Mouse (Mus musculus) lung, postnatal 0 days (tissue): ENCODE measurements around the gene Mylpf. TPM values are rescaled to one million over a fixed set of nuclear protein-coding genes. Genes with fewer than 3 reads are reported as not detected.

ENCODE experiments used
- ATAC-seq: fragments of 200-750 bp; cut with Nextera tagmentation; 2 replicates; pipeline ENCODE4 v1.8.0; 2017; ENCODE audit warnings: moderate library complexity
- DNase-seq: peaks from one replicate; pipeline ENCODE4 v3.0.0-alpha.2; 2016; ENCODE audit warnings: low spot score
- H3K27ac ChIP-seq: fragments of 300-500 bp; sonication (generic); 2 replicates; pipeline ENCODE4 v1.5.1; 2014; ENCODE audit warnings: antibody characterized with exemption, mild to moderate bottlenecking, low read length, mixed read lengths
- H3K27me3 ChIP-seq: fragments of 300-500 bp; sonication (generic); replicated peaks from 2 replicates; pipeline ENCODE4 v1.6.1; 2014; ENCODE audit warnings: low read length, mixed read lengths; ENCODE audit not compliant: insufficient read depth
- H3K36me3 ChIP-seq: fragments of 300-500 bp; sonication (generic); 2 replicates; pipeline ENCODE4 v1.6.1; 2014; ENCODE audit warnings: low read length, mixed read lengths; ENCODE audit not compliant: insufficient read depth
- H3K4me1 ChIP-seq: fragments of 300-500 bp; sonication (generic); 2 replicates; pipeline ENCODE4 v1.6.1; 2014; ENCODE audit warnings: antibody characterized with exemption, low read depth, low read length, mixed read lengths; ENCODE audit not compliant: insufficient read depth
- H3K4me2 ChIP-seq: fragments of 300-500 bp; sonication (generic); replicated peaks from 2 replicates; pipeline ENCODE4 v1.6.1; 2014; ENCODE audit warnings: low read depth, mild to moderate bottlenecking, low read length, moderate library complexity, mixed read lengths
- H3K4me3 ChIP-seq: fragments of 300-500 bp; sonication (generic); 2 replicates; pipeline ENCODE4 v1.5.1; 2014; ENCODE audit warnings: low read depth, low read length
- H3K9ac ChIP-seq: fragments of 300-500 bp; sonication (generic); replicated peaks from 2 replicates; pipeline ENCODE4 v1.6.1; 2014; ENCODE audit warnings: low read depth, mild to moderate bottlenecking
- H3K9me3 ChIP-seq: fragments of 300-500 bp; sonication (generic); 2 replicates; pipeline ENCODE4 v1.6.1; 2016; ENCODE audit warnings: low read length, mixed read lengths
- CTCF ChIP-seq: IDR thresholded peaks from 2 replicates; pipeline ENCODE4 v1.5.1; 2016; ENCODE audit warnings: antibody characterized with exemption, mild to moderate bottlenecking
- EP300 ChIP-seq: IDR thresholded peaks from 2 replicates; pipeline ENCODE4 v1.6.1; 2016; ENCODE audit warnings: antibody characterized with exemption, mild to moderate bottlenecking, control low read depth
- WGBS: fragments of 180-500 bp; shearing (Covaris S2); extraction: QIAGEN DNeasy Blood & Tissue Kit; methylation state at CpG from one replicate; pipeline ENCODE4 v1.1.7; 2014; 5-methylcytosine and 5-hydroxymethylcytosine counted together
- polyA plus RNA-seq: library from polyadenylated mRNA; unstranded; fragments of >200 nt; fragmentation: Nextera tagmentation; extraction: Ambion mirVana; gene quantifications from 2 replicates; pipeline ENCODE4 v1.2.1, GENCODE M21; 2015

Gene Mylpf
- polyA plus RNA-seq, 1 experiment from 2014 or later = 6.4 TPM

DNA sequence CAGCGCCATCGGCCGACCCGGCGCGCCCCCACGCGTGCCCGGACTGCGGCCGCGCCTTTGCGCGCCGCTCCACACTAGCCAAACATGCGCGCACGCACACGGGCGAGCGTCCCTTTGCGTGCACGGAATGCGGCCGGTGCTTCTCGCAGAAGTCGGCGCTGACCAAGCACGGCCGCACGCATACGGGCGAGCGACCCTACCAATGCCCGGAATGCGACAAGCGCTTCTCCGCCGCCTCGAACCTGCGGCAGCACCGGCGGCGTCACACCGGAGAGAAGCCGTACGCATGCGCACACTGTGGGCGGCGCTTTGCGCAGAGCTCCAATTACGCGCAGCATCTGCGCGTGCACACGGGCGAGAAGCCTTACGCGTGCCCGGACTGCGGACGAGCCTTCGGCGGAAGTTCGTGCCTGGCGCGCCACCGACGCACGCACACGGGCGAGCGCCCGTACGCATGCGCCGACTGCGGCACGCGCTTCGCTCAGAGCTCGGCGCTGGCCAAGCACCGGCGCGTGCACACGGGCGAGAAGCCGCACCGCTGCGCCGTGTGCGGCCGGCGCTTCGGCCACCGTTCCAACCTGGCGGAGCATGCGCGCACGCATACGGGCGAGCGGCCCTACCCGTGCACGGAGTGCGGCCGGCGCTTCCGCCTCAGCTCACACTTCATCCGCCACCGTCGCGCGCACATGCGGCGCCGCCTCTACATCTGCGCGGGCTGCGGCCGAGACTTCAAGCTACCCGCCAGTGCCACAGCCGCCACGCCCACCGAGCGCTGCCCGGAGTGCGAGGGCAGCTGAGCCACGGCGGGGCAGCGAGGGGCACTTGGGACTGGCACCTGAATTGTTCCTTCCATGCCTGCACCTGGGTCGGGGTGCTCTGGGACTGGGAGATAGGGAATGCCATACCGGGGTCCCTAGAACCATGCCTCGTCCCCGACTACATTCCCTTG is 45.4 kb downstream of the Mylpf start:
- TF ChIP-seq CTCF (peak; percentile 15), EP300 (no peak)
- DNase-seq = peak; percentile 98
- H3K36me3 ChIP-seq = peaks cover 4% of the 10 kb centered on the region; the same call in 1 of the 2 replicates
- no peaks in the 10 kb centered on the region for H3K9me3 ChIP-seq
- peaks cover 4% of the 10 kb centered on the region; the same call in 1 of the 2 replicates for H3K4me1 ChIP-seq
- H3K4me2 ChIP-seq = peak overlapping the region; percentile 87
- ATAC-seq = peak; percentile 94
- H3K27me3 ChIP-seq = no peaks in the 10 kb centered on the region
- H3K9ac ChIP-seq = peak overlapping the region; percentile 55
- H3K4me3 ChIP-seq = peak overlapping the region; percentile 62
- WGBS = under 1% methylated on average over 134 of the region's 136 CpGs
- peak overlapping the region; percentile 81 for H3K27ac ChIP-seq

DNA sequence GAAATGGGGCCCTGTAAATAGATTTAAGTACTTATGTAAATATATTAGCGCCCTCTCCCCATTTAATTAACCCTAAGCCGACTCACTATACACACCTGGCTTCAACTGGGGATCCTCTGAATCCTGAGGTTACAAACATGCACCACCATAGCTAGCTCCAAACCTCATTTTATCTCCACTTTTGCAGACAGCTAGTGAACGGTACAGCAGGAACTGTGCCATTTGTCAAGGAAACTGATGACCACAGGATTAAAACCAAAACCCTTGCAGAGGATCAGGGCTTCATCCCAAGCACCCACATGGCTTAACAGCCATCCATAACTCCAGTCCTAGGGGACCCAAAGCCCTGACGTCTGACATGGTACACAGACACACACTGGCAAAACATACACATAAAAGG is 46.3 kb downstream of the Mylpf start:
- Histone ChIP-seq H3K9me3 (no peaks in the 10 kb centered on the region), H3K4me3 (no peak overlapping the region; the same call in 1 of the 2 replicates), H3K36me3 (no peaks in the 10 kb centered on the region), H3K9ac (no peak overlapping the region), H3K4me2 (peak overlapping the region; percentile 87), H3K27me3 (no peaks in the 10 kb centered on the region), H3K4me1 (peaks cover 5% of the 10 kb centered on the region; the same call in 1 of the 2 replicates), H3K27ac (no peak overlapping the region)
- no peak for ATAC-seq
- DNase-seq = no peak
- TF ChIP-seq EP300 (no peak), CTCF (no peak)
- whole genome bisulfite sequencing = 16% methylated on average over 4 of the region's 4 CpGs

DNA sequence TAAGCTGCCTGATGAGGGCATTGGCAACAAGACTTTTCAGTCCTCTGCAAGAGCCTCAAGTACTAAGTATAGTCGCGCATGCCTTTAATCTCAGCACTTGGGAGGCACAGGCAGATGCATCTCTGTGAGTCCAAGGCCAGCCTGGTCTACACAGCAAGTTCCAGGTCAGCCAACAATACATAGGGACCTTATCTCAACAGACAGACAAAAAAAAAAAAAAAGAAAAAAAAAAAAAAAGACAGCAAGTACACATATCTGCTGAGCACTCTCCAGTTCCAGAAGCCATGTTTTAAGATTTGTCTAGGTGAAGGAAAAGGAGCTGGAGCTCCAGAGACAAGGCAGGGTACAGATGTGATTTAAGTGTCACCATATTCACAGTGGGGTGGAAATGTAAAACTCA is 47.3 kb downstream of the Mylpf start:
- no peaks in the 10 kb centered on the region for H3K36me3 ChIP-seq
- TF ChIP-seq EP300 = no peak
- TF ChIP-seq CTCF = no peak
- no peak overlapping the region for H3K4me2 ChIP-seq
- DNase-seq = no peak
- no peaks in the 10 kb centered on the region for H3K9me3 ChIP-seq
- no peak overlapping the region for H3K9ac ChIP-seq
- H3K27ac ChIP-seq = no peak overlapping the region
- no peaks in the 10 kb centered on the region for H3K27me3 ChIP-seq
- H3K4me1 ChIP-seq = peaks cover 7% of the 10 kb centered on the region; the same call in 1 of the 2 replicates
- 84% methylated on average over 2 of the region's 2 CpGs for WGBS
- no peak for ATAC-seq
- no peak overlapping the region for H3K4me3 ChIP-seq

DNA sequence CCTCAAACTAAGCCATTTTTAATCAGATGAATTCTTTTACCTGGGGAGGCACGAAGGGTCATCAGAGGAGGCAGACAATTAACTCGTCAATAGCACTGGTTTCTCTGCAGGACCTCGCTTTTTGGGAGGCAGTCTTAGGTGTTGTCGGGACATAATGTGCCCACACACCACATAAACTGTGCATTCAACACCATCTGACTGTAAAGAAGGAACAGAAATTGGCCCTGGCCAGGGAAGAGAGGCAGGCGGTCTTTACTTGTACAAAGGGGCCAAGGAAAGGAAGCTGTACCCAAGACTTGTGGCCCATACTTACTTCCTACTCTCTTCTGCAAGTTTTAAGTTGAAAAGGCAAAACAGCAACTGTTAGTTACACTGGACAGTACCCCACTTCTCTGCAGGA is 47.8 kb downstream of the Mylpf start:
- Histone ChIP-seq H3K27me3 (no peaks in the 10 kb centered on the region), H3K4me3 (no peak overlapping the region), H3K27ac (no peak overlapping the region), H3K36me3 (no peaks in the 10 kb centered on the region), H3K9ac (no peak overlapping the region), H3K4me1 (peaks cover 7% of the 10 kb centered on the region; the same call in 1 of the 2 replicates), H3K4me2 (no peak overlapping the region), H3K9me3 (no peaks in the 10 kb centered on the region)
- TF ChIP-seq EP300 (no peak), CTCF (no peak)
- DNase-seq (no peak), ATAC-seq (no peak)
- WGBS = 81% methylated on average over 5 of the region's 5 CpGs

DNA sequence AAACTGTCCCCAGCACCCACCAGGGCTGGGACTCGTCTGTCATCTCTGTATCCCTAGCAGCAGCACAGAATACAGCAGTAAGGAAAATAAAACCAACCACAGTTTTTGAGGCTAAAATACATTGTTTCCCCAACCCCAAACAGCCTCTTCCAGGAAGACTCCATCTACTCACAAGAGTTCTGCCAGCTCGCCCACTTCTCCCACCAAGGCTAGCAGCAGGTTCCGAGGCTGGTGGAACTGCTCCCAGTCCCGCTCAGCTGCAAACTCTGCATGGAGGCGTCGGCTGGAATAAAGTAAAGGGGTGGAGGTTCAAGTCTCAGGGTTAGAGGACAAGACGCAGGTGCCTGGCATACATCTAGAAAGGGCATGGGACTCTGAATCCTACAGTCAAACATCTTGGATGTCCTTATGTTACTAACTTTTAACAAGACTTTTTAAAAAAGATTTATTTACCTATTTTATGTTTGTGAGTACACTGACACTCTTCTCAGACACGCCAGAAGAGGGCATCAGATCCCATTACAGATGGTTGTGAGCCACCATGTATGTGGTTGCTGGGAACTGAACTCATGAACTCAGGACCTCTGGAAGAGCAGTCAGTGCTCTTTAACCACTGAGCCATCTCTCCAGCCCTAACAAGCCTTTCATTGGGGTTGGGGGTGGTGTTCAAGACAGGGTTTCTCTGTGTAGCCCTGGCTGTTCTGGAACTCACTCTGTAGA is 50.7 kb downstream of the Mylpf start:
- H3K4me3 ChIP-seq = no peak overlapping the region
- H3K4me1 ChIP-seq = peaks cover 7% of the 10 kb centered on the region; the same call in 1 of the 2 replicates
- DNase-seq (no peak), ATAC-seq (no peak)
- no peak overlapping the region for H3K27ac ChIP-seq
- no peaks in the 10 kb centered on the region for H3K36me3 ChIP-seq
- TF ChIP-seq EP300 = no peak
- peak; percentile 17; the same call in 1 of the 2 replicates for TF ChIP-seq CTCF
- no peaks in the 10 kb centered on the region for H3K27me3 ChIP-seq
- WGBS = 69% methylated on average over 8 of the region's 8 CpGs
- no peak overlapping the region for H3K9ac ChIP-seq
- no peak overlapping the region for H3K4me2 ChIP-seq
- H3K9me3 ChIP-seq = no peaks in the 10 kb centered on the region
